Mouse (Mus musculus) yolk sac, embryonic 10.5 days (tissue): Measurements from ENCODE around the gene Aktip.

Experiments
- DNase-seq: peaks from one replicate; pipeline ENCODE4 v3.0.0-alpha.2; 2017; ENCODE audit warnings: low spot score

The Aktip gene

DNA sequence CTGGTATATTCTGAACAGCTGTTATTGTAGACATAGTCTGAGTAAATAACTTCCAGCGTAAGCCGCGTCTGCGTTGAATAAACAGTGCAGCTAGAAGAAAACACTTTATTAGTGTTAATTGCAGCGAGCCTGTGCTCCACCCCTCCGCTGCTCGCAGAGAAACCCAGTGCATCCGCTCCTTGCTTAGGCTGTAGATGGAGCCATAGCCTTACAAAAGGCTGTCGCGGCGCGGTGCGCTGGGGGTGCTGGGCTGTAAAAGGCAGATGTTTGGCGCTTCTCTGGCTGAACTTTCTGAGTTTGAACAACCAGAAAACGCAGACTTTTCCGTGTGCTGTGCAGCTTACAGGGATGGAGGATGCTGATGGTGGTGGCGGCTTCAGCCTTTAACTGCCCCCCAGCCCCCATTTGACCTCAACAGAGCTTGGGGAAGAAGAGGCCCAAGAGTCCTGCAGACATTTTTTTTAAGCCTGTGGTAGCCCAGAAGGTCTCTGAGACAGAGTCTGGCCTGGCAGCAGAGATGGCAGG is 8.9 kb downstream of the Aktip start:
- DNase-seq = peak; percentile 34

DNA sequence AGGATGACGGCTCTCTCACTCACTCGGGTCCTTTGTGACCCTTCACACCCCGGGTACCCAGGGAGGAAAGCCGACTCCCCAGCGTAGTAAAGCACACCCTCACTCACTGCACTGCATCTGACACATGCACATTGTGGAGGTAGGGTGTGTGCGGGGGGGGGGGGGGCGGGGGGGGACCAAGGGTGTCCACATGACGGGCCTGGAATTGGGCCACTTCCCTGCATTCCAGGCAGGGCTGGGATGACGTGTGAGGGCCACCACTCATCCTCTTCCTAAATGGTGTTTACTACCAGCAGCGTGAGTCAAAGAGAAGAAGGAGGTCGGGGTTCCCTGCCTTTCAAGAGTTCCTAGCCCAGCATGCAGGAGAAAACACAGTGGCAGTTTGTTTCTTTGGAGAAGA is 11.6 kb downstream of the Aktip start:
- no peak for DNase-seq

GRCm38 (mm10) chr8:91186372-91186771 is 13.4 kb downstream of the Aktip start:
- DNase-seq = no peak

GRCm38 (mm10) chr8:91177708-91178107 is 22.1 kb downstream of the Aktip start:
- DNase-seq = no peak

DNA sequence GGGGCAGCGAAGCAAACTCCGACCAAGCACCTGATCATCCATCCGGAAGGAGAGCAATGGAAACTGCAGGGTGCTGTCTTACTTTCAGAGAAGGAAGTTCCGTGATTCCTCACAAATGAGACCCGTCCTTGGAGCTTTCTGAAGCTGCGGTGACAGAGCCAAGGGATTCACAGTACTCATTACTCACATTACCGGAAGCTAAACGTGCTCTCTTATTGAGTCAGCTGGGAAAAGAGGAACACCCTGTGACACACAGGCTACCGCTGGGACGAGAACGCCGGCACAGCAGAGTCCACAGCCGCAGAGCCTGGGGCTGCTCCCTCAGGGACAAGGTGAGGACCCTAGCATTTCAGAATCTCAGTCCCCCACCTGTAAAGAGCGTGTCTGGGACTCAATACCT is 23.6 kb downstream of the Aktip start:
- DNase-seq = no peak

GRCm38 (mm10) chr8:91171605-91172004 is 28.2 kb downstream of the Aktip start:
- DNase-seq = no peak

GRCm38 (mm10) chr8:91170914-91171313 is 28.9 kb downstream of the Aktip start:
- DNase-seq = no peak

DNA sequence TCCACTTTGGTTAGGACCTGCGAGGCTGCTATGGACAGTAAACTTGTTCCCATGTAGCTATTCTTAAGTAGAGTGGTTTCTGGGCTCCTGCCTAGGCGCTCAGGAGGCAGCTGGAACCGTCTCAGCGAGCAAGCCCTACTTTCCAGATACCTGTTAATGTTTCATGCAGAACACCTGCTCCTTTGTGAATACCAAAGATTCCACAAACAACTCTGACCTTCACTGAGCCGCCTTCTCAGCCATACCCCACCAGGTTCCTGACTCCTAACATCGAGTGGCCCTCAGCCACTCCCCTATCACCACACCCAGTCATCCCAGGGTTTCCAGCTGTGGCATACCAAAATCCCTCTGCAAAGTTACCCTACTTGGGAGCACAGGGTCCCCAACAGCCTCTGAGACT is 29.6 kb downstream of the Aktip start:
- DNase-seq = peak; percentile 12

- DNase-seq = no peak
Observed at GRCm38 (mm10) chr8:91159959-91160800, 39.6 kb downstream of the Aktip start.

- DNase-seq = no peak
Observed at GRCm38 (mm10) chr8:91158617-91159016, 41.2 kb downstream of the Aktip start.

DNA sequence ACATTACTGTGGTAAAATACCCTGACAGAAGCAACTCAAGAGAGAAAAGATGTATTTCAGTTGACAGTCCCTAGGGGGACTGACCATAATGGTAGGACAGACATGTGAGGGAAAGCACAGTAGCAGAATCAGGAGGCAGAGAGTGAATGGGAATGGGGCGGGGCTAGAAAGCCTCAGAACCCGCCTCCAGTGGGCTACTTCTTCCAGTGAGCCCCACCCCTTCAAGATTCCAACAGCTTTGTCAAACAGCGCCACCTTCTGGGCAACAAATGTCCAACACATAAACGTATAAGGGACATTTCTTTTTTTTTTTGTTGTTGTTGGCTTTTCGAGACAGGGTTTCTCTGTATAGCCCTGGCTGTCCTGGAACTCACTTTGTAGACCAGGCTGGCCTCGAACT is 45.2 kb downstream of the Aktip start:
- no peak for DNase-seq

- no peak for DNase-seq
Observed at GRCm38 (mm10) chr8:91153831-91154230, 45.9 kb downstream of the Aktip start.

DNA sequence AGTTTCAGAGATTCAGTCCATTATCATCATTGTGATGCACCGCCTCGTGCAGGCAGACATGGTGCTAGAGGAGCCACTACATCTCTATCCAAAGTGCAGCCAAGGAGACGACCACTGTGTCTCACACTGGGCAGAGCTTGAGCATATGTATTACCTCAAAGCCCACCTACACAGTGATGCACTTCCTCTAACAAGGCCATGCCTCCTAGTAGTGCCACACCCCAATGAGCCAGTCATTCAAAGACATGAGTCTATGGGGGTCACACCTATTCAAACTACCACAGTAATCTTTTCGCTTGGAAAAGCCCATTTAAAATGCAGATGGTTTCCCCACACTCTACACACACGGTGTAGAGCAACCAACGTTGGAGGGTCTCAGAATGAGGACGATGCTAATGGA is 48.2 kb downstream of the Aktip start:
- DNase-seq = no peak

- no peak for DNase-seq
Observed at GRCm38 (mm10) chr8:91149298-91149697, 50.5 kb downstream of the Aktip start.

DNA sequence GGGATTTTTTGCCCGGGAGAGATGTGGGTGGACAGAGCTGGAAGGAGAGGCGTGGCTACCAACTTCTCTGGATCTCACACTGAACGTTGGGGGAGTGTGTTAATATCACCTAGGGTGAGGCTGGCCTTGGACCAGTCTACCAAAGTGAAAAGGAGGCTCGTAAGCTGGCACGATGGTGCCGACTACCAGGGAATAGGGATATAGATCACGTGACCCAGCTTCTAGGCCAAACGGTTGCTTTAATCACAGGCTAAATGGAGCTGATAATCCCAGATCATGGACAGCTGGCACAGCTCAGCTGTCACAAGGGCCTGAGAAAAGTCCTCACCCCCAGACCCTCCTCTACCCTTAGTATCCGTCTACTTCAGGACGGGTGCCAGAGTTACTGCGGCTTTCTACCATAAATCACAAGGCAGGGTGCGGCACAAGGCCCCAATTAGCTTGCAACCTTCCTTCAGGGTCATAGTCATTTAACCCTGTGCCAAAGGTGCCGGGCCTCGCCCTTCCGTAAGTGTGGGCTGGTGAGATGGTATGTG is 51.1 kb downstream of the Aktip start:
- no peak for DNase-seq

GRCm38 (mm10) chr8:91147715-91148114 is 52.1 kb downstream of the Aktip start:
- DNase-seq = no peak

- no peak for DNase-seq
Observed at GRCm38 (mm10) chr8:91140828-91141227, 58.9 kb downstream of the Aktip start.

DNA sequence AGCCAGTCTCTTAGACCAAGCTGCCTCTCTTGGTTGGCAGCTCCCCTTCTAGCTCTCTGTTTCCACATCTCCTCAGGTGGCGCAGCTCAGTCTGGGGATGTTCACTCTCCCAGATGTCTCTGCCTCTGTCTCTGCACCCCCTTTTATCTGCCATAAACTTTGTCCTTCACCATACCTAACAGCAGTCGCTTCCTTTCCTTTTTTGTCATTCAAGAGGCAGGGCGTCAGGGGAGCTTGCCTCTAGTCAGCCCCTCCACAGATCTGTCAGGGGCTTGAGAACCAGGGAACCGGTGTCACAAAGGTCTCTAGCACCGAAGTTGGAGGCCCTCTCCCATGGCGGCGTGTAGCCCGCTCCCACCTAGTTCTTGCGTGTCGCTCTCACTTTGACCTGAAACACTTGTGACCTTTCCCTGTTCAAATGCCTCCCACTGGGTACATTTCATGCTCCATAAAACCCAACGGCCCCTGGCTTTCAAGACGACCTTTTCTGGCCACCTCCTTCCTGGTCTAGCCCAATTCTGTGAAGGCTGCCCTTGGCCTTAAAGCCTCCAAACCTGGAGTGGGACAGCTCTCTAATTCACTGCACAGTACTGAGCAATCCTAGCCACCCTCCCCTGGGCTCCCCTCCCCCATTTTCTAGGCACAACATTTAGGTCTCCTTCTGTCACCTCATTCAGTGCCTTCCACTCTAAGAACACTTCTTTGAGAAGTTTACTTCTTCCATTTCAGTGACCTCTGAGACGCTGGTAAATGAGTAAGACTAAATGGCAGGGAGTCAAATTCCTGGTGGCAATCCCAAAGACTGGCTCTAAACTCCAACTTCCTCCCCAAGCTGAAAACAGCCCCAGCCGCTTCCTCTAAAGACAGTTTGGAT is 64.2 kb downstream of the Aktip start:
- DNase-seq = no peak

DNA sequence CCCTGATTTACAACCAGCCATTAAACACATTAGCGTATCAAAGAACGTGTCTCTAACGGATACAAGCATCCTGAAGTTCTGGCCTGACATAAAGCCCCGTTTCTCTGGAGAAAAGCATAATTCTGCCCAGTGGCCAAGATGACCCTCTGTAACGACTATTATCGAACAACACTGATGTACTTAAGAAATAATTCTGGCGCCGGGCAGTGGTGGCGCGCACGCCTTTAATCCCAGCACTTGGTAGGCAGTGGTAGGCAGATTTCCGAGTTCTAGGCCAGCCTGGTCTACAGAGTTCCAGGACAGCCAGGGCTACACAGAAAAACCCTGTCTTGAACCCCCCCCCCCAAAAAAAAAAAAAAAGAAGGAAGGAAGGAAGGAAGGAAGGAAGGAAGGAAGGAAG is 65.1 kb downstream of the Aktip start:
- no peak for DNase-seq

DNA sequence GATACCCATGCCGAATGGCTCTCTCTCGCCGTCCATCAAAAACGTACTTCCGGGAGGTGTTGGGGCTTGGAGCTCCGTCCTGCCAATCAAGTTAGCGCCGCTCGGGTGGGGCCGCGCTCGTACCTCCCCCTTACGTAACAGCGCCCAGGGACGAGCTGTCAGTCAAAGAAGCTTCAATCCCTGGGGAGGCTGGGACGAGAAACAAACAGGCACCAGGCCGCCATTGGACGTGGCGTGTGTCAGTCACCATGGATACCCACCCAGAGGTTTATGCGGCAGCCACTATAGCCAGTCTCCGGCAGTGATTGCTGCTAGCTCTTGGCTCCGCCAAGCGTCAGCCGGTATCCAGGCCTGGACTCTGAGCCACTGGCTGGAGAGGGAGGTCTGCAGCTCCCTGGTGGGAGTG is 65.7 kb downstream of the Aktip start:
- peak; percentile 100 for DNase-seq

DNA sequence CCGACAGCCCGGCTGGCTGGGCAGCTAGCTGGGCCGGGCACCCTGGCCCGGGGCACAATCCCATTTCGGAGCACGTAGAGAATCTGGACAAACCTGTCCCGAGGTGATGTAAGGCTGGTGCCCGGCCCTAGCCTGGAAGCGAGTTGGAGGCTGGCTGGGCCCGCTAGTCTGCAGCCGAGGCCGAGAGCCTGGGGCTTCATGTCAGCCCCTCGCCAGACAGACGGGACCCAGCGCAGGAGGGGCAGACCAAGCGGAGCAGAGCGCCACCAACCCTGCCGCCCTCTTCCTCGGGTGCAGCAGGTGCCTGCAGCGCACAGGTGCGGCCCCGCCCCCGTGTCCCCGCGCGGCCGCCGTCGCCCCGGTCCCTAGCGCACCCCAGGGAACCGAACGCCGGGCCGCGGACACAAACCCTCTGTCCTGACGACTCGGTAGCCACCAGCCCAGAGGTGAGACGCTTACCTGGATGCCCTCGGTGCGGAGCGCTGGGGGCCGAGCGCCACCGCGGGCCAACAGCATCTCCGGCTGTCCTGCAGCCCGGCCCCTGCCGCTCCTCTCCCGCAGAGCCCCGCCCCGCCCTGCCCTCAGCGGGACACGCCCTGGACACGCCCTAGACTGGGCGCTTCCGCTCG is 66.2 kb downstream of the Aktip start:
- no peak for DNase-seq

DNA sequence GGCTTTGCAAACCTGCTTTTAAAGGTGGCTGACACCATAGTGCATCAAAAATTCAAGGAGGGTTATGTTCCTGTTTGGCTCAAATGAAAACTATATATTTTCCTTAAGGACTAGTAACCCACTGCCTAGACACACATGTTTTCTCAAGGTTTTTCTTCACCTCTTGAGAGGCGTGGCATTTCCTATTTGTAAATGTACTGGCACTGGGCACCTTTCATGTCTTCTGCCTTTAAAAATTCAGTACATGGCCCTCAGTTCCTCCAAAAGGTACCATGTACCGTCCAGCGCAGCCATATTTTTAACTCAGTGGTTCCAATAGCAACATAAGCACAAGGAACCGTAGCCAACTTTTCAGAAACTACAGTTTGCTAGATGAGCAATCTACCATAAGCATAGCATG is 67.0 kb downstream of the Aktip start:
- no peak for DNase-seq
